Mouse (Mus musculus) lung, embryonic 15.5 days (tissue): ENCODE measurements at regions not wholly inside any gene's neighbourhood (a gene's known extent, or its start where the extent isn't known, plus 50 kb on each side); places are given as distances from the start of the nearest gene placed in this dataset.

Experiments used
- ATAC-seq: fragments of 200-750 bp; cut with Nextera tagmentation; 2 replicates; pipeline ENCODE4 v1.8.0; 2017; ENCODE audit warnings: moderate number of reproducible peaks, borderline replicate concordance; ENCODE audit not compliant: low FRiP score, low TSS enrichment; ENCODE audit errors: extremely low read depth
- H3K27ac ChIP-seq: fragments of 300-500 bp; sonication (generic); 2 replicates; pipeline ENCODE4 v1.5.1; 2015; ENCODE audit warnings: moderate library complexity, mild to moderate bottlenecking, inconsistent platforms
- H3K27me3 ChIP-seq: fragments of 300-500 bp; sonication (generic); 2 replicates; pipeline ENCODE4 v1.6.1; 2015; ENCODE audit warnings: inconsistent platforms
- H3K36me3 ChIP-seq: fragments of 300-500 bp; sonication (generic); 2 replicates; pipeline ENCODE4 v1.6.1; 2015; ENCODE audit warnings: inconsistent platforms
- H3K4me1 ChIP-seq: fragments of 300-500 bp; sonication (generic); 2 replicates; pipeline ENCODE4 v1.6.1; 2015; ENCODE audit warnings: inconsistent platforms
- H3K4me2 ChIP-seq: fragments of 300-500 bp; sonication (generic); 2 replicates; pipeline ENCODE4 v1.6.1; 2015; ENCODE audit warnings: inconsistent platforms, mild to moderate bottlenecking, moderate library complexity
- H3K4me3 ChIP-seq: fragments of 300-500 bp; sonication (generic); 2 replicates; pipeline ENCODE4 v1.5.1; 2015; ENCODE audit warnings: mild to moderate bottlenecking, inconsistent platforms
- H3K9ac ChIP-seq: fragments of 300-500 bp; sonication (generic); 2 replicates; pipeline ENCODE4 v1.6.1; 2015; ENCODE audit warnings: inconsistent platforms
- H3K9me3 ChIP-seq: fragments of 300-500 bp; sonication (generic); 2 replicates; pipeline ENCODE4 v1.6.1; 2016; ENCODE audit warnings: inconsistent platforms
- WGBS: fragments of 180-500 bp; shearing (Covaris S2); methylation state at CpG from one replicate; pipeline ENCODE4 v1.1.7; 2015; 5-methylcytosine and 5-hydroxymethylcytosine counted together

DNA sequence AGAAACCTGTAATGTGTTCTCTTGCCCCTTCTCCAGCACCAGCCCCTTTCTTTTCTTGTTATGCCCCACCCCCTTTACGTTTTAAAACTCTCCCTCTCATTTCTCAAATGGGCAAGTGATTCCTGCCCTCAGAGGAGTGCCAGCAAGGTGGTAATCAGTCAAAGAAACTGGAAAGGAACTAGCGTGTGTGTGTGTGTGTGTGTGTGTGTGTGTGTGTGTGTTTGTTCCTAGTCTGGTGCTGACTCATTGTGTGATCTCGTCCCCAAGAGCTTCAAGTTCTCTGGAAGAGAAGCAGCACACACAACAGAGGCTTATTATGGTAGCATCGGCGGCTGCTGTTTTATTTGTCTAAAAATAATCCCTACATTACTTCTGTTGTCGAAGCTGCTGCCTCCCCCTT lies 219.2 kb downstream of the Cog6 start:
- Histone ChIP-seq H3K4me2 (no peak overlapping the region), H3K27ac (no peak overlapping the region), H3K9me3 (no peaks in the 10 kb centered on the region), H3K4me1 (no peaks in the 10 kb centered on the region), H3K27me3 (no peaks in the 10 kb centered on the region), H3K36me3 (no peaks in the 10 kb centered on the region), H3K9ac (no peak overlapping the region), H3K4me3 (no peak overlapping the region)
- no peak for ATAC-seq
- WGBS, result 31% methylated on average over 6 of the region's 6 CpGs

GRCm38 (mm10) chr3:52797164-52797563 lies 219.9 kb downstream of the Cog6 start:
- Histone ChIP-seq H3K9me3 (no peaks in the 10 kb centered on the region), H3K4me3 (no peak overlapping the region), H3K4me1 (no peaks in the 10 kb centered on the region), H3K36me3 (no peaks in the 10 kb centered on the region), H3K27ac (no peak overlapping the region), H3K4me2 (no peak overlapping the region), H3K27me3 (no peaks in the 10 kb centered on the region), H3K9ac (no peak overlapping the region)
- no peak for ATAC-seq
- WGBS, result 81% methylated on average over 4 of the region's 4 CpGs

- Histone ChIP-seq H3K27me3 (no peaks in the 10 kb centered on the region), H3K27ac (no peak overlapping the region)
- ATAC-seq, result no peak
Observed at GRCm38 (mm10) chr3:52794218-52794617, 222.8 kb downstream of the Cog6 start.

GRCm38 (mm10) chr3:52792801-52793200 lies 224.2 kb downstream of the Cog6 start:
- Histone ChIP-seq H3K4me3 (no peak overlapping the region), H3K9me3 (no peaks in the 10 kb centered on the region), H3K27me3 (no peaks in the 10 kb centered on the region), H3K9ac (no peak overlapping the region), H3K36me3 (no peaks in the 10 kb centered on the region), H3K4me1 (no peaks in the 10 kb centered on the region), H3K27ac (no peak overlapping the region), H3K4me2 (no peak overlapping the region)
- 85% methylated on average over 3 of the region's 3 CpGs for WGBS
- ATAC-seq, result no peak

More at GRCm38 (mm10) chr3:52794218-52794617, 222.8 kb downstream of the Cog6 start:
- H3K4me3 ChIP-seq, result no peak overlapping the region
- H3K9ac ChIP-seq, result no peak overlapping the region
- H3K36me3 ChIP-seq, result no peaks in the 10 kb centered on the region
- no peaks in the 10 kb centered on the region for H3K9me3 ChIP-seq
- H3K4me1 ChIP-seq, result no peaks in the 10 kb centered on the region
- WGBS, result 71% methylated on average over 3 of the region's 3 CpGs
- no peak overlapping the region for H3K4me2 ChIP-seq

- no peak overlapping the region for H3K27ac ChIP-seq
- H3K27me3 ChIP-seq, result no peaks in the 10 kb centered on the region
- H3K4me2 ChIP-seq, result no peak overlapping the region
- no peak overlapping the region for H3K9ac ChIP-seq
- H3K36me3 ChIP-seq, result no peaks in the 10 kb centered on the region
- no peaks in the 10 kb centered on the region for H3K4me1 ChIP-seq
- H3K4me3 ChIP-seq, result no peak overlapping the region
- 40% methylated on average over 5 of the region's 5 CpGs for WGBS
- ATAC-seq, result no peak
- H3K9me3 ChIP-seq, result no peaks in the 10 kb centered on the region
Observed at GRCm38 (mm10) chr3:52792121-52792520, 224.9 kb downstream of the Cog6 start.

DNA sequence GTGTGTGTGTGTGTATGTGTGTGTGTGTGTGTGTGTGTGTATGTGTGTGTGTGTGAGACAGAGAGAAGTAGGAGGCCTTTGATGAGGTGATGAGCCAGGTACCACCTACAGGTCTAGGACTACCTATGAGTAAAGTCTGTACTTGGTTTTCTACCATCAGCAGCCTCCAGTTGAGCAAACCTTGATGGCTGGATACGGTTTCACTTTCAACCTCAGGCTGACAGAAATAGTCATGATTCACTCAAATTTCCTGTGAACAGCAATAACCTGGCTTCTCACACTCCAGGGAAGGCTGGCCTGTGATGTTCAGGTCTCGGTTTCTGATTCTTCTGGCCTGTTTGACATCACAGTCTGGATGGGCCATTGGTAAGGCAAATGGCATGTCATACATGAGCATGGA lies 226.1 kb downstream of the Cog6 start:
- no peaks in the 10 kb centered on the region for H3K27me3 ChIP-seq
- 88% methylated on average over 2 of the region's 2 CpGs for WGBS
- H3K4me2 ChIP-seq, result no peak overlapping the region
- no peaks in the 10 kb centered on the region for H3K36me3 ChIP-seq
- H3K4me3 ChIP-seq, result no peak overlapping the region
- H3K27ac ChIP-seq, result no peak overlapping the region
- no peak for ATAC-seq
- no peak overlapping the region for H3K9ac ChIP-seq
- no peaks in the 10 kb centered on the region for H3K9me3 ChIP-seq
- no peaks in the 10 kb centered on the region for H3K4me1 ChIP-seq

DNA sequence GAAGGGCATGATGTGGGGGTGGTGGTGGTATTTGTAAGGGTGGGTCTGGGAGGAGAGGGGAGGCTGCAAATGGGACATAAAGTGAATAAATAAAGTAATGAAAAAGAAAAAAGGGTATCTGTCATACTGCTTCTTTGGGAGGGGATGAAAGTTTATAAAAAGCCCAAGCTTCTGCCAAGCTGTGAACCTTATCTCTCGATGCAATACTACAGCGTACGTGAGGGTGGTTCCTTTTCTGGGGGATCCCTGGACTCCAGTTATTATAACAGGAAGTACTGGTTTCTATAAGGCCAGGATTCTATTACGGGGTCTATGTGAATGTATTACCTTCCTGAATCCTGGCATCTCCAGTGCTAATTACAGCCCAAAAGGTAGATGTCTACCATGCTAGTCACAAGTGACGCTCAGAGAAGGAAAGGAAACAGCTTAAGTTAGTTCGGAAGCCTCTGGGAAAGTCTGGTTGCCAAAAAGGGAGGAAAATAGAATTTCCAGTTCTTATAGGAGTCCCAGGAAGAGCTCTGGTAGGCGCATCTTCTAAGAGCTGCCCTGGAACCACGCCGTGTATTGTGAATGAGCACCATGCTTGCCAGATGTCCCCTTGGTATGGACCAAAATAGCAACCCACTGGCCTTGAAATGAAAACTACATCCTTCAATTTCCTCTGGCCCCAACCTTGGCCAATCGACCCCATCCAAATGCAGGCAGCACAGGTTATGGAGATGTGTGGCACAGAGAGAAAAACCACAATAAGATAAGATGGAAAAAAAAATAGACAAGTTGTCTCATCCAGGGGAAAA lies 228.9 kb downstream of the Cog6 start:
- no peak overlapping the region for H3K9ac ChIP-seq
- H3K9me3 ChIP-seq, result no peaks in the 10 kb centered on the region
- no peak overlapping the region for H3K27ac ChIP-seq
- 77% methylated on average over 10 of the region's 10 CpGs for WGBS
- H3K4me1 ChIP-seq, result no peaks in the 10 kb centered on the region
- no peak for ATAC-seq
- H3K36me3 ChIP-seq, result no peaks in the 10 kb centered on the region
- H3K27me3 ChIP-seq, result no peaks in the 10 kb centered on the region
- no peak overlapping the region for H3K4me3 ChIP-seq
- H3K4me2 ChIP-seq, result no peak overlapping the region

GRCm38 (mm10) chr3:52785595-52785994 lies 231.4 kb downstream of the Cog6 start:
- no peak overlapping the region for H3K27ac ChIP-seq
- H3K36me3 ChIP-seq, result no peaks in the 10 kb centered on the region
- no peak overlapping the region for H3K4me3 ChIP-seq
- H3K9ac ChIP-seq, result no peak overlapping the region
- H3K4me1 ChIP-seq, result no peaks in the 10 kb centered on the region
- WGBS, result 65% methylated on average over 1 of the region's 1 CpGs
- ATAC-seq, result no peak
- no peaks in the 10 kb centered on the region for H3K9me3 ChIP-seq
- H3K27me3 ChIP-seq, result no peaks in the 10 kb centered on the region
- H3K4me2 ChIP-seq, result no peak overlapping the region

DNA sequence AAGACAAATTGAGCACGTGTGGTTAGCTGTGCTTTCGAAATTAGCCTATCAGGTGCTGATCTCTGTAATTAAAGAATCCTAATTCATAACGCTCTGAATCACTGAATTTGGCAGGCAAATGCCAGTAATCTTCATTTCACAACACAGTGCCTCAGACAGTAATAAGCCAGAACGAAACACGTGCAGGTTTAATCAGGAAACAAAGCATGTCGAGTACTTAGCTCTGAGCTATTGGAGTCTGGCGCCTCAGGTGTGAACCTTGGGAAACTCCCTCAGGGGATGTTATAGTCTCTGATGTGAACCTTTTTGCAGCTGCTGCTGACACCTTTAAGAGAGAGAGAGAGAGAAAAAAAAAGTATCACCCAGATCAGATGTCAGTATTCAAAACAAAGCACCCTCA lies 232.6 kb downstream of the Cog6 start:
- H3K4me3 ChIP-seq, result no peak overlapping the region
- no peaks in the 10 kb centered on the region for H3K9me3 ChIP-seq
- H3K36me3 ChIP-seq, result no peaks in the 10 kb centered on the region
- WGBS, result 55% methylated on average over 7 of the region's 7 CpGs
- no peak overlapping the region for H3K4me2 ChIP-seq
- no peaks in the 10 kb centered on the region for H3K4me1 ChIP-seq
- H3K9ac ChIP-seq, result no peak overlapping the region
- ATAC-seq, result no peak
- no peak overlapping the region for H3K27ac ChIP-seq
- H3K27me3 ChIP-seq, result no peaks in the 10 kb centered on the region

DNA sequence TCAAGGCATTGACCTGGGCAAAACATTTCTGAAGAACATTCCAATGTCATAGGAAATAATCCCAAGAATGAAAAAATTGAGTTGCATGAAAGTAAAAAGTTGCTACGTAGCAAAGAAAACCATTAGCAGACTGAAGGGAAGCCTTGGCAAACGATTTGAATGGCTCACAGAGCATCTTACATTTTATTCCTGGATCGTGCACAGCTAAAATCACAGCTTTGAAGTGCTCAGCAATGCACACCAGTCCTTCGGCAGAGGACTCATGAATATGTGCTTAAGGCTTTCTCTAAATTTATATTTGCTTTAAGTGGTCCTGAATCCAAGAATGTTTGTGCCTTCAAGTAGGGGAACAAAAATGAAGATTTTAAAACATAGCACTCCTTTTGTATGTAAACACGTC lies 234.5 kb downstream of the Cog6 start:
- ATAC-seq, result no peak
- Histone ChIP-seq H3K4me3 (no peak overlapping the region), H3K4me2 (no peak overlapping the region), H3K27ac (no peak overlapping the region), H3K4me1 (no peaks in the 10 kb centered on the region), H3K36me3 (no peaks in the 10 kb centered on the region), H3K9ac (no peak overlapping the region), H3K9me3 (no peaks in the 10 kb centered on the region), H3K27me3 (no peaks in the 10 kb centered on the region)
- WGBS, result 70% methylated on average over 5 of the region's 5 CpGs

- Histone ChIP-seq H3K27ac (no peak overlapping the region), H3K36me3 (no peaks in the 10 kb centered on the region), H3K4me1 (no peaks in the 10 kb centered on the region), H3K9me3 (no peaks in the 10 kb centered on the region), H3K4me3 (no peak overlapping the region), H3K4me2 (no peak overlapping the region), H3K9ac (no peak overlapping the region), H3K27me3 (no peaks in the 10 kb centered on the region)
- no peak for ATAC-seq
- 78% methylated on average over 3 of the region's 3 CpGs for WGBS
Observed at GRCm38 (mm10) chr3:52781521-52781920, 235.5 kb downstream of the Cog6 start.

- H3K27me3 ChIP-seq, result no peaks in the 10 kb centered on the region
- ATAC-seq, result no peak
- H3K4me3 ChIP-seq, result no peak overlapping the region
- no peak overlapping the region for H3K9ac ChIP-seq
- H3K36me3 ChIP-seq, result no peaks in the 10 kb centered on the region
- H3K9me3 ChIP-seq, result no peaks in the 10 kb centered on the region
- no peak overlapping the region for H3K4me2 ChIP-seq
- H3K27ac ChIP-seq, result no peak overlapping the region
- WGBS, result 53% methylated on average over 8 of the region's 8 CpGs
- no peaks in the 10 kb centered on the region for H3K4me1 ChIP-seq
Observed at GRCm38 (mm10) chr3:52780356-52780755, 236.7 kb downstream of the Cog6 start.

DNA sequence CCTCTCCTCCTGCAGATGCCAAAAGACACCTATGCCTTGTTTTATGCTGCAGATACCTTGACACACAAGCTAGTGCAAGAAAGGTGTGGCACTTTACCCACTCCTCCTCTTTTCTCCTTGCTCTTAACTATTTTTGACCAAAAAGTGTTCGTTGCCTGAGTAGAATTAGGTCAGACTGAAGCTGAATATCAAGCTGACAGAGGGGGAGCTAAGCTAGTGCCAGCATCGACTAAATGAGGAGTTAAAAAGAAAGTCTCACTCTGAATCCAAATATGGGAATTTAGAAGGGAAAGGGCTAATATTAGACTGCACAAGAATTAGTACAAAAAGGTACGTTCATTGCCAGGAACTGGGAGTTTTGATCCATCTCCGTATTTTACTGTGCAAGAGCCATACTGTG lies 241.2 kb downstream of the Cog6 start:
- ATAC-seq, result no peak
- 71% methylated on average over 4 of the region's 4 CpGs for WGBS
- Histone ChIP-seq H3K9ac (no peak overlapping the region), H3K4me1 (no peaks in the 10 kb centered on the region), H3K27me3 (no peaks in the 10 kb centered on the region), H3K4me2 (no peak overlapping the region), H3K4me3 (no peak overlapping the region), H3K36me3 (no peaks in the 10 kb centered on the region), H3K9me3 (no peaks in the 10 kb centered on the region), H3K27ac (no peak overlapping the region)
